Mouse (Mus musculus) heart, embryonic 11.5 days (tissue): ENCODE data around the gene Prss53. TPM values are rescaled to one million over a fixed set of nuclear protein-coding genes. Genes with fewer than 3 reads are reported as not detected.

Source experiments
- ATAC-seq: fragments of 200-750 bp; cut with Nextera tagmentation; replicated peaks from 2 replicates; pipeline ENCODE4 v1.8.0; 2017; ENCODE audit warnings: moderate library complexity; ENCODE audit not compliant: insufficient number of reproducible peaks, low FRiP score, low TSS enrichment
- H3K27ac ChIP-seq: fragments of 300-500 bp; sonication (generic); 2 replicates; pipeline ENCODE4 v1.5.1; 2014; ENCODE audit warnings: mild to moderate bottlenecking, low read depth, low read length
- H3K27me3 ChIP-seq: fragments of 300-500 bp; sonication (generic); 2 replicates; pipeline ENCODE4 v1.6.1; 2014; ENCODE audit warnings: mild to moderate bottlenecking, low read length, mixed read lengths; ENCODE audit not compliant: control insufficient read depth, insufficient read depth
- H3K36me3 ChIP-seq: fragments of 300-500 bp; sonication (generic); 2 replicates; pipeline ENCODE4 v1.6.1; 2014; ENCODE audit warnings: mild to moderate bottlenecking, low read length, moderate library complexity, mixed read lengths; ENCODE audit not compliant: control insufficient read depth, insufficient read depth
- H3K4me1 ChIP-seq: fragments of 300-500 bp; sonication (generic); 2 replicates; pipeline ENCODE4 v1.6.1; 2014; ENCODE audit warnings: low read length; ENCODE audit not compliant: control insufficient read depth, insufficient read depth
- H3K4me2 ChIP-seq: fragments of 300-500 bp; sonication (generic); 2 replicates; pipeline ENCODE4 v1.6.1; 2014; ENCODE audit warnings: mild to moderate bottlenecking, moderate library complexity
- H3K4me3 ChIP-seq: fragments of 300-500 bp; sonication (generic); 2 replicates; pipeline ENCODE4 v1.5.1; 2014; ENCODE audit warnings: low read depth, low read length
- H3K9ac ChIP-seq: fragments of 300-500 bp; sonication (generic); 2 replicates; pipeline ENCODE4 v1.6.1; 2014; ENCODE audit warnings: mild to moderate bottlenecking, low read depth, low read length, moderate library complexity
- H3K9me3 ChIP-seq: fragments of 300-500 bp; sonication (generic); replicated peaks from 2 replicates; pipeline ENCODE4 v1.6.1; 2016; ENCODE audit warnings: low read length; ENCODE audit not compliant: control insufficient read depth
- WGBS: fragments of 180-500 bp; shearing (Covaris S2); extraction: QIAGEN DNeasy Blood & Tissue Kit; methylation state at CpG from one replicate; pipeline ENCODE4 v1.1.7; 2014; ENCODE audit not compliant: insufficient replicate concordance; 5-methylcytosine and 5-hydroxymethylcytosine counted together
- polyA plus RNA-seq: library from polyadenylated mRNA; unstranded; fragments of >200 nt; fragmentation: Nextera tagmentation; extraction: Ambion mirVana; gene quantifications from 2 replicates; pipeline ENCODE4 v1.2.1, GENCODE M21; 2014

Prss53 gene
- polyA plus RNA-seq, 1 experiment from 2014 or later, result 0.90 TPM

GRCm38 (mm10) chr7:127929923-127930322 lies 39.2 kb upstream of the Prss53 start, which contains the start of gene Prss8:
Gene Prss8, minus strand, starts transcription at chr7:127930104.
- 11% methylated on average over 6 of the region's 6 CpGs for WGBS
- H3K27ac ChIP-seq, result no peak within 1 kb of the TSS
- 0 out of 2 replicates have a peak, but pooled peaks cover 3% of the 10 kb centered on the region for H3K4me1 ChIP-seq
- peaks cover 17% of the 10 kb centered on the region for H3K27me3 ChIP-seq
- H3K9me3 ChIP-seq, result no peaks in the 10 kb centered on the region
- H3K4me3 ChIP-seq, result peak within 1 kb of the TSS; percentile 24
- no peaks in the 10 kb centered on the region for H3K36me3 ChIP-seq
- H3K4me2 ChIP-seq, result peak within 1 kb of the TSS; percentile 56
- H3K9ac ChIP-seq, result peak within 1 kb of the TSS; percentile 40
- no peak for ATAC-seq

- H3K4me1 ChIP-seq, result 0 out of 2 replicates have a peak, but pooled peaks cover 3% of the 10 kb centered on the region
- peaks cover 17% of the 10 kb centered on the region for H3K27me3 ChIP-seq
- no peaks in the 10 kb centered on the region for H3K9me3 ChIP-seq
- 35% methylated on average over 5 of the region's 5 CpGs for WGBS
- H3K9ac ChIP-seq, result no peak overlapping the region
- H3K4me2 ChIP-seq, result peak overlapping the region; percentile 56
- ATAC-seq, result no peak
- H3K27ac ChIP-seq, result no peak overlapping the region
- H3K4me3 ChIP-seq, result peak overlapping the region; percentile 24; the same call in 1 of the 2 replicates
- no peaks in the 10 kb centered on the region for H3K36me3 ChIP-seq
These were observed 37.8 kb upstream of the Prss53 start for GRCm38 (mm10) chr7:127928596-127928995.

GRCm38 (mm10) chr7:127927726-127928125 lies 37.0 kb upstream of the Prss53 start:
- Histone ChIP-seq H3K9ac (no peak overlapping the region), H3K27me3 (peaks cover 17% of the 10 kb centered on the region), H3K9me3 (no peaks in the 10 kb centered on the region), H3K27ac (no peak overlapping the region), H3K4me2 (no peak overlapping the region), H3K4me1 (0 out of 2 replicates have a peak, but pooled peaks cover 3% of the 10 kb centered on the region), H3K36me3 (no peaks in the 10 kb centered on the region), H3K4me3 (no peak overlapping the region)
- no peak for ATAC-seq
- WGBS, result 84% methylated on average over 11 of the region's 11 CpGs

- no peak for ATAC-seq
- Histone ChIP-seq H3K9ac (no peak overlapping the region), H3K36me3 (no peaks in the 10 kb centered on the region)
These were observed 36.1 kb upstream of the Prss53 start for GRCm38 (mm10) chr7:127926846-127927245.

GRCm38 (mm10) chr7:127926066-127926465 lies 35.3 kb upstream of the Prss53 start:
- H3K4me1 ChIP-seq, result 0 out of 2 replicates have a peak, but pooled peaks cover 3% of the 10 kb centered on the region
- no peak overlapping the region for H3K4me3 ChIP-seq
- no peak overlapping the region for H3K4me2 ChIP-seq
- 84% methylated on average over 8 of the region's 8 CpGs for WGBS
- H3K27me3 ChIP-seq, result peaks cover 17% of the 10 kb centered on the region
- no peaks in the 10 kb centered on the region for H3K36me3 ChIP-seq
- no peak overlapping the region for H3K9ac ChIP-seq
- no peak overlapping the region for H3K27ac ChIP-seq
- no peak for ATAC-seq
- H3K9me3 ChIP-seq, result no peaks in the 10 kb centered on the region

More at GRCm38 (mm10) chr7:127926846-127927245, 36.1 kb upstream of the Prss53 start:
- Histone ChIP-seq H3K4me2 (no peak overlapping the region), H3K27ac (no peak overlapping the region), H3K9me3 (no peaks in the 10 kb centered on the region), H3K4me1 (0 out of 2 replicates have a peak, but pooled peaks cover 3% of the 10 kb centered on the region), H3K4me3 (no peak overlapping the region), H3K27me3 (peaks cover 17% of the 10 kb centered on the region)
- 81% methylated on average over 11 of the region's 11 CpGs for WGBS

- Histone ChIP-seq H3K4me2 (no peak overlapping the region), H3K27me3 (peaks cover 15% of the 10 kb centered on the region), H3K9me3 (no peaks in the 10 kb centered on the region), H3K4me1 (0 out of 2 replicates have a peak, but pooled peaks cover 3% of the 10 kb centered on the region), H3K27ac (no peak overlapping the region), H3K4me3 (no peak overlapping the region), H3K9ac (no peak overlapping the region), H3K36me3 (no peaks in the 10 kb centered on the region)
- no peak for ATAC-seq
- 82% methylated on average over 5 of the region's 5 CpGs for WGBS
These were observed 34.5 kb upstream of the Prss53 start for GRCm38 (mm10) chr7:127925252-127925651.

GRCm38 (mm10) chr7:127923714-127924113 lies 32.9 kb upstream of the Prss53 start:
- Histone ChIP-seq H3K4me3 (no peak overlapping the region), H3K9me3 (no peaks in the 10 kb centered on the region), H3K27ac (no peak overlapping the region), H3K27me3 (peaks cover 5% of the 10 kb centered on the region), H3K4me1 (no peaks in the 10 kb centered on the region), H3K9ac (no peak overlapping the region), H3K36me3 (no peaks in the 10 kb centered on the region), H3K4me2 (no peak overlapping the region)
- WGBS, result 87% methylated on average over 5 of the region's 5 CpGs
- ATAC-seq, result no peak

- no peaks in the 10 kb centered on the region for H3K27me3 ChIP-seq
- H3K27ac ChIP-seq, result no peak overlapping the region
- no peak overlapping the region for H3K4me3 ChIP-seq
- H3K4me2 ChIP-seq, result no peak overlapping the region
- WGBS, result 80% methylated on average over 6 of the region's 6 CpGs
- no peaks in the 10 kb centered on the region for H3K9me3 ChIP-seq
- H3K36me3 ChIP-seq, result no peaks in the 10 kb centered on the region; the same call in 1 of the 2 replicates
- H3K4me1 ChIP-seq, result no peaks in the 10 kb centered on the region
- H3K9ac ChIP-seq, result no peak overlapping the region
- ATAC-seq, result no peak
These were observed 31.9 kb upstream of the Prss53 start for GRCm38 (mm10) chr7:127922451-127923275.
